Mouse (Mus musculus): ENCODE measurements at regions not wholly inside any gene's neighbourhood (a gene's known extent, or its start where the extent isn't known, plus 50 kb on each side); places are given as distances from the start of the nearest gene placed in this dataset.

DNA sequence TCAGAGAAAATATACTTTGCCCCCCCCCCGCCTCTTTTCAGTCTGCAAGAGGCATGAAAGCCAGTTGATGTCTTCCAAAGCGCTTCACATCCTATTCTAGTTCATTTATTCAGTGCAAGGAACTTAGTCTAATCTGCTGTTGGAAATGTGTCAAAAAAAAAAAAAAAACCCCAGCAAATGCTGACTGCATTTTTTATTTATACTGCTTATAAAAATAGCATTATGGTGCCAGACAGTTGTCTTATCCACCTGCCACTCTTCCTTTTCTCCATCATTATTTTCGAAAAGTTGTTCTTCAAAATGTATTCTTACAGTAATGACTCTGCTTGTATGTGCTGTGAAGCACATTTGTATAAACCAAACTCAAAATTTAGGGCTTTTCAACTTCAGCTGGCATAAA is 917.3 kb downstream of the Brinp3 start:
- peak; percentile 5 to 25 for DNase-seq (ENCODE audit: low spot score in 2 of 2)
- intact Hi-C loops (cut with DNase I), result no loop called here

DNA sequence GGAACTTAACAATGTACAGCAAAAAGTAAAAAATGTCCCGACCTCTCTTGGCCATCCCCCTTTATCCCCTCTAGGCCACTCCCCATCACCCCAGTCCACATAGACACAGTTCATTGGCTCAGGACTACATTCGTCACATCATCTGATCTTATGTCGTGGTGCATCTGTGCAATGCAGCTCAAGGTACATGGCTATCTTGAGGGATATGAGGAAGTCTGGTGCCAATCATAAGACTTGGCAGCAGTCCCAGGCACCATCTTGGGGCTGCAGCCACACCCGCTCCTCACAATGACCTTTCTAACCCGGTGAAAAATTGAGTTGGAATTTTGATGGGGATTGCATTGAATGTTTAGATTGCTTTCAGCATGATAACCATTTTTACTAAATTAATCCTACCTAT is 945.8 kb downstream of the Brinp3 start:
- no peak for DNase-seq (ENCODE audit: low spot score in 2 of 2)
- intact Hi-C loops (cut with DNase I), result no loop called here

DNA sequence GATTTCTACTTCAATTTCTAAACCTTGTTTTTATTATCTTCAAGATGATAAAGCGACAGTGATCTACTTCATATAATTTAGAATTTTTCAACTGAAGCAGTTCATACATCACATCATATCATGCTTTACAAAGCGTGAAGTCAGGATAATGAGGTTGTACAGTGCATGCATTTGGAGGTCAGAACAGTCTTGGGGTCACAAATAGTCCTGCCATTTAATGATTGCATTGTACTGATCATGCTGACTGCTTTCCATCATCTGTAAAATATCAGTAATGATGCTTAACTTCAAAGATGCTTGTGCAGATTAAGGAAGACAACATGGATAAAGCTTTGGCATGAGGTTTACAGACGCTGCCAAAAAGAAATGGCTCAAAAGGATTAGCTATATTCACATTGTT is 952.0 kb downstream of the Brinp3 start:
- DNase-seq (ENCODE audit: low spot score in 2 of 2), result no peak
- intact Hi-C loops (cut with DNase I), result no loop called here

Data from left cerebral cortex, postnatal 25 days (tissue).